Mouse (Mus musculus): ENCODE results near the gene Tep1. TPM values are rescaled to one million over a fixed set of nuclear protein-coding genes. Genes with fewer than 3 reads are reported as not detected.

Gene Tep1
- polyA plus RNA-seq, 1 experiment from 2014 or later = 5.3 TPM

- no peak overlapping the region for H3K27ac ChIP-seq
- no peaks in the 10 kb centered on the region for H3K36me3 ChIP-seq
- no peak overlapping the region for H3K4me3 ChIP-seq
- H3K27me3 ChIP-seq = peaks cover 25% of the 10 kb centered on the region
- ATAC-seq (ENCODE audit: insufficient number of reproducible peaks, insufficient read depth, low FRiP score, low TSS enrichment, low read depth) = 0 out of 2 replicates have a peak, but pooled peaks have one; percentile 13
- no peak overlapping the region for H3K4me2 ChIP-seq
- no peaks in the 10 kb centered on the region for H3K9me3 ChIP-seq
- H3K4me1 ChIP-seq = peaks cover 21% of the 10 kb centered on the region
- no peak overlapping the region for H3K9ac ChIP-seq
- WGBS = 85% methylated on average over 22 of the region's 22 CpGs
Observed at GRCm38 (mm10) chr14:50892541-50893459, 22.4 kb upstream of the Tep1 start.

- H3K27me3 ChIP-seq = peaks cover 18% of the 10 kb centered on the region
- ATAC-seq (ENCODE audit: insufficient number of reproducible peaks, insufficient read depth, low FRiP score, low TSS enrichment, low read depth) = no peak
- H3K27ac ChIP-seq = no peak overlapping the region
- H3K4me3 ChIP-seq = no peak overlapping the region
- no peaks in the 10 kb centered on the region for H3K36me3 ChIP-seq
- no peak overlapping the region for H3K4me2 ChIP-seq
- peaks cover 17% of the 10 kb centered on the region for H3K4me1 ChIP-seq
- H3K9ac ChIP-seq = no peak overlapping the region
- WGBS = 80% methylated on average over 7 of the region's 7 CpGs
- no peaks in the 10 kb centered on the region for H3K9me3 ChIP-seq
Observed at GRCm38 (mm10) chr14:50892091-50892490, 21.7 kb upstream of the Tep1 start.

GRCm38 (mm10) chr14:50891621-50892020 is 21.3 kb upstream of the Tep1 start:
- H3K4me2 ChIP-seq = no peak overlapping the region
- no peaks in the 10 kb centered on the region for H3K9me3 ChIP-seq
- no peak for ATAC-seq (ENCODE audit: insufficient number of reproducible peaks, insufficient read depth, low FRiP score, low TSS enrichment, low read depth)
- no peak overlapping the region for H3K4me3 ChIP-seq
- H3K27me3 ChIP-seq = peaks cover 13% of the 10 kb centered on the region
- peaks cover 12% of the 10 kb centered on the region for H3K4me1 ChIP-seq
- no peak overlapping the region for H3K9ac ChIP-seq
- H3K27ac ChIP-seq = no peak overlapping the region
- H3K36me3 ChIP-seq = no peaks in the 10 kb centered on the region
- 90% methylated on average over 8 of the region's 8 CpGs for WGBS

DNA sequence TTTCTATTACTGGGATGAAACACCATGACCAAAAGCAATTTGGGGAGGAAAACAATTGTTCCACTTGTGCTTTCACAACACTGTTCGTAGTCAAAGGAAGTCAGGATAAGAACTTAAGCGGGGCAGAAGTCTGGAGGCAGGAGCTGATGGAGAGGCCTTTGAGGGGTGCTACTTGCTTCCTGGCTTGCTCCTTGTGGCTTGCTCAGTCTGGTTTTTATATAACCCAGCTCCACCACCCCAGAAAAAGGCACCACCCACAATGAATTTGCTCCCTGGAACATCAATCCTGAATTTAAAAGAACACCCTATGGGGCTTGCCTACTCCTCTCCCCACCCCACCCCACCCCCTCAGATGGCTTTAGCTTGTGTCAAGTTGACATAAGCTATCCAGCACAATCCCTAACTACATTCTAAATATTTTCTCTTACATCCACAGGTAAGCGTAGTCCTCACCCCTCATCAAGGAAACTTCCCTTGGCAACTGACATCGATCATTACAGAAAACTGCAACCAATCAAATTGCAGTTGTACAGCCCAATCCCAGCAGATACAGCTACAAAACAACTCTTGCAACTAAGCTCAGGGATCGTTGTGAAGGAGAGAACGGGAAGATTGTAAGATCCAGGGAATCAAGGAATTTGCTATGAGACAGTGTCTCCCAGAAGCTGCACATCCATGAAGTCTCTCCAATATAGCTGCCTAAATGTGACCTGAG is 6.0 kb upstream of the Tep1 start:
- 74% methylated on average over 6 of the region's 6 CpGs for WGBS
- Histone ChIP-seq H3K4me2 (no peak overlapping the region), H3K36me3 (no peaks in the 10 kb centered on the region), H3K9ac (no peak overlapping the region), H3K27me3 (no peaks in the 10 kb centered on the region), H3K9me3 (no peaks in the 10 kb centered on the region), H3K4me1 (no peaks in the 10 kb centered on the region), H3K4me3 (no peak overlapping the region), H3K27ac (no peak overlapping the region)
- no peak for ATAC-seq (ENCODE audit: insufficient number of reproducible peaks, insufficient read depth, low FRiP score, low TSS enrichment, low read depth)

DNA sequence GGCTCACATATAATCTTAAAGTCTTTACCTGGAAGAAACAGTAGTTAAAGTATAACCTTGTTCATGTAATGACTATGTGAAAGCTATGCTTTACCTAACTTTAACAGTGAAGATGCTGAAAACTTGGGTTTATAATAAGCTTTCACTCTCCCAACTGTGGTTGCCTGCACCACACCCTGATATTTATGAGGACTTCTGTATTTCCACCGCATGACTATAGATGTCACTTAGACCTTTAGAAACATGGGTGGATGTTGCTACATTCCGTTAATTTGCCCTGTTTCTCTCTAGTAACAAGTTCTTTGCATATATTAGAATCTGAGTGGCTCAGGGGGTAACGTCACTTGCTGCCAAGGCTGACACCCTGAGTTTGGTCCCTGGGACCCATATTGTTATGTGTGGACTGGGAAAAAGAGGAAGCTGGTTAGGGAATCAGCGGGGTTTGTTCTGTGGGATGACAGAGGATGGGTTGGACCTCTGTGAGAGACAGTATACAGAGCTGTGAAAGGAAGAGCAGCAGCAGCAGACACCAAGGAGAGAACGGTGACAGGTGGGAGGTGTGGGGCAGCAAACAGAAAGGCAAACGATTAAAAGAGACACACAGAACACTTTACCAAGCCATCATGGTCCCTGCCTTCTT is 5.4 kb upstream of the Tep1 start:
- Histone ChIP-seq H3K4me1 (peaks cover 2% of the 10 kb centered on the region; the same call in 1 of the 2 replicates), H3K9ac (no peak overlapping the region), H3K4me3 (no peak overlapping the region), H3K4me2 (no peak overlapping the region), H3K27ac (no peak overlapping the region), H3K36me3 (no peaks in the 10 kb centered on the region), H3K27me3 (no peaks in the 10 kb centered on the region), H3K9me3 (no peaks in the 10 kb centered on the region)
- 79% methylated on average over 6 of the region's 6 CpGs for WGBS
- no peak for ATAC-seq (ENCODE audit: insufficient number of reproducible peaks, insufficient read depth, low FRiP score, low TSS enrichment, low read depth)

DNA sequence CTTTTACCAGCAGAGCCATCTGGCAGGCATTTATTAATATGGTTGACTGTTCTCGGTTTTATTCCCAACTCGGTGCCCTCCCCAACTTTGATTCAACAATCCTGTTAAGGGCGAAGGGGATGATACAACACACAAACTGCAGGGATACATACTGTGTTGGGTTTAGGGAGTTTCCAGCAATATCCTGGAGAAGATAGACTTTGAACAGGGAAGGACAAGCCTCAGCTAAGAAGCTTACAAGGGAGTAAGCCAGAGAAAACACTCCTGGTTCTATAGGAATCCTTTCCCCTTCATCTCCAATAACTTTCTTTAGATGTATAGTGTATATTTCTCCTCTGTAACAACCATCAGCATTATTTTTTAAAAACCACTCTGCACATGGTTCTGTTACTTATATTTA is 4.8 kb upstream of the Tep1 start:
- 73% methylated on average over 3 of the region's 3 CpGs for WGBS
- Histone ChIP-seq H3K27me3 (no peaks in the 10 kb centered on the region), H3K27ac (no peak overlapping the region), H3K4me1 (peaks cover 5% of the 10 kb centered on the region; the same call in 1 of the 2 replicates), H3K4me3 (no peak overlapping the region), H3K9ac (no peak overlapping the region), H3K4me2 (no peak overlapping the region), H3K36me3 (no peaks in the 10 kb centered on the region), H3K9me3 (no peaks in the 10 kb centered on the region)
- ATAC-seq (ENCODE audit: insufficient number of reproducible peaks, insufficient read depth, low FRiP score, low TSS enrichment, low read depth) = no peak

GRCm38 (mm10) chr14:50871284-50871683 is 924 bp upstream of the Tep1 start:
- H3K4me2 ChIP-seq = peak overlapping the region; percentile 64; the same call in 1 of the 2 replicates
- H3K27ac ChIP-seq = no peak overlapping the region
- 82% methylated on average over 2 of the region's 2 CpGs for WGBS

DNA sequence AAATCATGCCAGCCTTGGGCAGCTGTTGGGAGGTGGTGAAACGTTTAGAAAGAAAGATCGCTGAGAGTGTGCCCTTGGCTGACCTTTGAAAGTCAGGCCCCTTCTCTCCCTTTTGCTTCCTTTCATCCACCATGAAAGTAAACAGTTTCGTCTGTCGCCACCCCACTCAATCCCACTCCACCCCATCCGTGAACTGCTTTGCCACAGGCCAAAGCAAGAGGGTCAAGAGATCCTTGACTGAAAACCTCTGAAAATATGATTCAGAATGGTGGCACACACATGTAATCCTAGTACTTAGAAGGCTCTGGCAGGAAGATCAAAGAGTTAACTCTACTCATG is 414 bp upstream of the Tep1 start:
- ATAC-seq (ENCODE audit: insufficient number of reproducible peaks, insufficient read depth, low FRiP score, low TSS enrichment, low read depth) = no peak
- Histone ChIP-seq H3K4me2 (peak overlapping the region; percentile 64), H3K9me3 (no peaks in the 10 kb centered on the region), H3K4me1 (peaks cover 5% of the 10 kb centered on the region; the same call in 1 of the 2 replicates), H3K4me3 (peak overlapping the region; percentile 49), H3K9ac (peak overlapping the region; percentile 73), H3K36me3 (no peaks in the 10 kb centered on the region; the same call in 1 of the 2 replicates), H3K27ac (0 out of 2 replicates have a peak overlapping the region, but pooled peaks have one; percentile 58), H3K27me3 (no peaks in the 10 kb centered on the region)
- 23% methylated on average over 5 of the region's 5 CpGs for WGBS

More at GRCm38 (mm10) chr14:50871284-50871683, 924 bp upstream of the Tep1 start:
- Histone ChIP-seq H3K9me3 (no peaks in the 10 kb centered on the region), H3K9ac (no peak overlapping the region), H3K36me3 (no peaks in the 10 kb centered on the region; the same call in 1 of the 2 replicates), H3K4me1 (peaks cover 5% of the 10 kb centered on the region; the same call in 1 of the 2 replicates), H3K27me3 (no peaks in the 10 kb centered on the region), H3K4me3 (no peak overlapping the region)
- ATAC-seq (ENCODE audit: insufficient number of reproducible peaks, insufficient read depth, low FRiP score, low TSS enrichment, low read depth) = no peak

- Histone ChIP-seq H3K4me2 (no peak overlapping the region), H3K9ac (no peak overlapping the region), H3K4me3 (no peak overlapping the region), H3K36me3 (no peaks in the 10 kb centered on the region; the same call in 1 of the 2 replicates), H3K4me1 (peaks cover 5% of the 10 kb centered on the region; the same call in 1 of the 2 replicates), H3K27ac (no peak overlapping the region), H3K27me3 (no peaks in the 10 kb centered on the region), H3K9me3 (no peaks in the 10 kb centered on the region)
- ATAC-seq (ENCODE audit: insufficient number of reproducible peaks, insufficient read depth, low FRiP score, low TSS enrichment, low read depth) = no peak
- WGBS = 87% methylated on average over 5 of the region's 5 CpGs
Observed at GRCm38 (mm10) chr14:50868656-50869055, 1.7 kb downstream of the Tep1 start.

DNA sequence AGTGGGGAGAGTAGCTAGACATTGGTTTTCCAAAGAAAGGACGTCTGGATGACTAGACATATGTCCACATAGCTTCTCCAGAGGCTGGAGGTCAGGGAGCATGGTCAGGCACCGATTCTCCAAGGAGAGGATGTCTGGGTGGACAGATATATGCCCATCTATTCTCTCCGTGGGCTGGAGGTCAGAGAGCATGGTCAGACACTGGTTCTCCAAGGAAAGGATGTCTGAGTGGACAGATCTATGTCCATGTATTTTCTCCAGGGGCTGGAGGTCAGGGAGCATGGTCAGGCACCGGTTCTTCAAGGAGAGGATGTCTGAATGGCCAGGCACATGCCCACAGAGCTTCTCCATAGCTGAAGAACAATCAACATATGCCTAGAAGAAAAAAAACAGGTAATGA is 2.1 kb downstream of the Tep1 start:
- Histone ChIP-seq H3K4me1 (peaks cover 5% of the 10 kb centered on the region; the same call in 1 of the 2 replicates), H3K27ac (no peak overlapping the region), H3K27me3 (no peaks in the 10 kb centered on the region), H3K36me3 (no peaks in the 10 kb centered on the region; the same call in 1 of the 2 replicates), H3K4me3 (no peak overlapping the region), H3K9ac (no peak overlapping the region), H3K4me2 (no peak overlapping the region), H3K9me3 (no peaks in the 10 kb centered on the region)
- WGBS = 80% methylated on average over 4 of the region's 4 CpGs
- no peak for ATAC-seq (ENCODE audit: insufficient number of reproducible peaks, insufficient read depth, low FRiP score, low TSS enrichment, low read depth)

DNA sequence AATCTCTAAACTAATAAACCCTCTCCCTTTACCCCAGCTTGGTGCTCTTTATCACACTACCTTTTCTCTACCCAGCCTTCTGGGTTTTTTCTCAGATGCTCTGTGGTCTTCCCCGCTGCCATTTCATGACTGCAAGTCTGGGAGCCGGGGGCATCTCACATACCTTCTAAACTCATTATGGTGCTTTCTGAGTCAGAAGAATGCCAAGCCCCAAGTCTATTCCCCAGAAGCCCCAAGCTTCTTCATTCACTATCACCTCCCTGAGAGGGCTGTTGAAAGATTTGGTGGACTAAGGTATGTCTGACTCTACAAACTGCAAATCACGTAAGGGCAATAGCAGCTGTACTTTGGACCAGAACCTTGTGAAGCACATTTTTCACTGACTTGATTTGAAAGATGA is 3.4 kb downstream of the Tep1 start:
- Histone ChIP-seq H3K4me1 (peaks cover 5% of the 10 kb centered on the region; the same call in 1 of the 2 replicates), H3K27ac (no peak overlapping the region), H3K27me3 (no peaks in the 10 kb centered on the region), H3K4me3 (no peak overlapping the region), H3K4me2 (no peak overlapping the region), H3K36me3 (peaks cover 7% of the 10 kb centered on the region; the same call in 1 of the 2 replicates), H3K9ac (no peak overlapping the region), H3K9me3 (no peaks in the 10 kb centered on the region)
- WGBS = 92% methylated on average over 3 of the region's 3 CpGs
- no peak for ATAC-seq (ENCODE audit: insufficient number of reproducible peaks, insufficient read depth, low FRiP score, low TSS enrichment, low read depth)

Data from embryonic facial prominence, embryonic 13.5 days (tissue).